Mouse (Mus musculus) embryo, embryonic 9.5 days (tissue): ENCODE measurements around the gene Lipa.

Experiments used
- DNase-seq: peaks from one replicate; pipeline ENCODE4 v3.0.0-alpha.2; 2017; ENCODE audit errors: extremely low spot score

The Lipa gene

DNA sequence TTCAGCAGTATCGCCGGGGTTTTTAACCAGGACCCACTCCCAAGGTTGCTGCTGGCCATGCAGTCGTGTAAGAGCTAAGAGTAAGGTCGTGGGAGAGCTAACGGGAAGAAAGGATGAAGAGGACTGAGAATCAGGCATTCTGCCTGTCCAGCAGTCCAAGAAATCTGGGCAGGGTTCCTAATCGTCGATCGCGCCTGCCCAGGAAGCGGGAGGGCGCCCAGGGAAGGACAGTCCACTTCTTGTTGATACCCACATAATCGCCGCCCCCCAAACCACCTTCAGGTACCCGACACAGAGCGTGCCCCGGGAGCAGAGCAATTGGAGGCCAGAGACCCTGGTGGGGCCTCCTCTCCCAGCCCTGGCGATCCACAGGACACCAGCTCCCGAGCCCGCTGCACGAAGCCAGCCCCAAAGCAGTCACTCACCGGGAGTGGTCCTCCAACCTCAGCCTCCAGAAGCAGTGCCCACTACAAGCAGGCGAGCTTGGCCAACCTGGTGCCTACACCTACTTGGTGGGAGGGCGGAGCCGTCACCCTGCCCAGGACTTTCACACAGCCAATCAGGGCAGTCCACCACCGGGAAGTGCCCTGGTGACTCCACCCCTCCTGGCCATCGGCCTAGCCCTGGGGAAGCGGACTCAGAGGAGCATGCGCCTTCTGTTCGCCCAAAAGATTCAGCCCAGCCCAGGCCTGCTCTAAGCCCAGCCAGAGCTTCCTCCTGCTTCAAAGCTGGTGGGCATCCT, at the start of gene Lipa:
Gene Lipa, minus strand, starts transcription at position 534 of the 742 bp plus-strand sequence.
- DNase-seq = peak; percentile 89

DNA sequence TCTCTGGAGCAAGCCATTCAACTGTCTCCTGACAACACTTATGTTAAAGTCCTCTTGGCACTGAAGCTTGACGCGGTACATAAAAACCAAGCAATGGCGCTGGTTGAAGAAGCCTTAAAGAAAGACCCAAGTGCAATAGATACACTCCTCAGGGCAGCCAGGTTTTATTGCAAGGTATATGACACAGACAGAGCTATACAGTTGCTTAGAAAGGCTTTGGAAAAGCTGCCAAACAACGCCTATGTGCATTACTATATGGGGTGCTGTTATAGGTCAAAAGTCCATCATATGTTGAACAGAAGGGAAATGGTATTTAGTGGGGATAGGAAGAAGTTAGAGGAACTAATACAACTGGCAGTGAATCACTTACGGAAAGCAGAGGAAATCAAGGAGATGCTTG, 46.4 kb upstream of the Lipa start:
- DNase-seq = no peak

DNA sequence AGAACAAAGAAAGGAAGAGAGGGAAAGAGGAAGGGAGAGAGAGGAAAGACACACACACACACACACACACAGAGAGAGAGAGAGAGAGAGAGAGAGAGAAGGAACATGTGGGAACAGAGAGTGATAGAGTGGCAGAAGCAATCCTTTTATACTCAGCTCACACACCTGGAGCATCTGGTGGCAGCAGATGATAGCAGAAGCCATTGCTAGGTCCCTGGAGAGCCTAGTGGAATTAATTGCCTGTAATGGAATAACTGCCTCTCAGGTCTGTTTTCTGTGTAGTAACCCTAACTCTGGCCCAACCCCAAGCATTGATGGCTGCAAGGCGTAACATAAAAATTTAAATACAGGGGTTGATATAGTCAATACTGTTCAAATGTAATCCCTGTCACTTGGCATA, 43.8 kb upstream of the Lipa start:
- DNase-seq = no peak

DNA sequence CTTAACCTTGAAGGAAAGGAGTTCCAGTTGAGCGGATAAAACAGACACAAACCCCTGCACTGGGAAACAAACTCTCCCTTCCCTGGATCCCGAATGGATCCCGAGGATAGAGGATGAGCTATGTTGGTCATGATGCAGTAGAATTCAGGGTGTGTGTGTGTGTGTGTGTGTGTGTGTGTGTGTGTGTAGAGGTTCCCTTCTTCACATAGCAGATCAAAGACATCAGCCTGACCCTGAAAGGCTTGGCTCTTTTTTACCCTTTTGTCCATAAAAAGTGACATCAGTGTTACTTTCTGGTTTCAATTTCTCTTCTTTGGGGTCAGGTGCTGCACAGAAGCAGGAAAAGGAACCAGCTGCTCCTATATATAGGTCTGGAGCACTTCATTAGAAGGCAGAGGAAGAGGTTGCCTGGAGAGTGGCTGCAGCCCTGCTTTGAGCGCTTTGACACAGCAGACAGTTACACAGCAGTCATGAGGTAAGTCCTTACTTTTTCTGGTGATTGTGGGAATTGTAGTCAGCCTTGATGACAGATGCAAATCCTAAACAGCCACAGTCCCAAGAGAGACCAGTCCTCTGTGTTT, 42.7 kb upstream of the Lipa start:
- no peak for DNase-seq

DNA sequence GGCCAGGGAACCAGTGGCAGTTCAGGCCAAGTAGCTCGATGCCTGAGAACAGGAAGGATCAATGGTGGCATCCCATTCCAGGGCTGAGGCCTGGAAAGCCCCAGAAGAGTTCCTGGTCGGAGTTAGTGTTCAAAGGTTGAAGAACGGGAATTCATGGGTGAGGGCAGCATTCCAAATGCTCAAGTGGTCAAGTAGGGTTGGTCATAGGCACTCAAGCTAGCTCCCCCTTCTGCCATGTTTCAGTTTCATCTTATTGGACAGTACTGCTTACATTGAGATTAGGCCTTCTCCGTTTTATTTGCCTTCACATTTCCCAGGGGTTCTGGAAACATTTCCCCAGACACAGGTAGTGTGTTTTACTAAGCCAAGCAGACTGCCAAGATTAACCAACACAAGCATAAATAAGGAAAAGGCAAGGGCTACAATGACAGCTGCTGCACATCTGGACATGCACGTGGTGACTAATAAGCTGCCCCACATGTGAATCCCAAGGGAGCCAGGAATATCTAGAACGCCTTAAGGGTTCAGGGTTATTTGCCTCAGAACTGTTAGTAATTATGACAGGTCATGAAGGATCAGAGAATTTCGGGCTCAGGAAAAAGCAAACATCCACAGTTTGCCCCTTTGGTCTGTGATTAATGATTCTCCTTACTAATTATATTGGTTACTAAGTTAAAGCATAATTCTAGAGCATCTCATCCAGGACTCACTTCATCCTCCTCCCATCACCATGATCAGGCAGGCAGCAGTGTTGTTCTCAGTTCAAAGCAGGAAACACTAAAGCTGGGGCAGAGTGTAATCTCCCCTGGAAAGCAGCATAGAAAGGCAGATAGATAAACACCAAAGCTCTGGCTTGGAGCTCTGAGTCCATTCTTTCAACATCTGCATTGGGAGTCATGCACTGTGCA, 42.0 kb upstream of the Lipa start:
- DNase-seq = no peak

DNA sequence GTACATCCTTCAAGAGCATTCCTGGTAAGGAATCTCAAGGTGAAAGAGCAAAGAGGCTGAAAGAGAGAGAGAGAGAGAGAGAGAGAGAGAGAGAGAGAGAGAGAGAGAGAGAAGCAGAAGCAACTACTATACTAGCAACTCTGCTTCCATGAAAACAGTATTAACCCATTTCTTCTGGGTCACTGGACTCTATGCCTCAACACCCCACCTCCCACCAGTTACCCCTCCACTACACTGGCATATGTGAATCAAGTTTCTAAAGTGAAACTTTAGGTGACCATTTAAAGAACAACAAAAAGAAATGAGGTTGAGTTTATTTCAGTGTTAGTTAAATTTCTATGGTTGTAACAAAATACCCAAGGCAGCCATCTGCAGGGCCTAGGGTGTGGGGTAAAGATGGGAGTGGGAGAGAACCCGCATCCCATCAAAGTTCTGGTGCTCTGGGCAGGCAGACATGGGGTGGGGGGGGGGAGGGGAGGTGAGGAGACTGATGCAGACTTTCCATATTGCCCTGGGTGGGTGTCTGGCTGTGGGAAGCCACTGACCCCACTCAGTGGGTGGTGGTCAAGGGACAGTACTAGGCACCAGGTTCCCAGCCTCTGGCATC, 39.0 kb upstream of the Lipa start:
- DNase-seq = no peak

DNA sequence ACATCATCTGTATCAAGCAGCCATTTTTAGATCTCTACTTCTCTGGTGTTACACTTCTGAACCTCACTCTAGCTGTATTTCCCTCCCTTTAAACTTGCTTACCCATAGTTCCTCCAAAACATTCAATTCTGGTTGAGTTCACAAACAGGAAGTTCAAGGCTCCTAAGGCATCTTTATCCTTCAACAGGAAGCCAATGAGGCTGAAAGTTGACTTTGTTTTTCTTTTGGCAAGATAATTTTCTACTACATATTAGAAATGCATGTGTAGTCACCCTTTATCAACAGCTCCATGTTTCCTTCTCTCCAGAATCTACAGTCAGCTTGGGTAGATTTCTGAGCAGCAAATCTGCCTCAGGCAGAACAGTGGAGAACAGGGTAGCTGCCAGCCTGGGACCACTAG, 35.3 kb upstream of the Lipa start:
- no peak for DNase-seq

DNA sequence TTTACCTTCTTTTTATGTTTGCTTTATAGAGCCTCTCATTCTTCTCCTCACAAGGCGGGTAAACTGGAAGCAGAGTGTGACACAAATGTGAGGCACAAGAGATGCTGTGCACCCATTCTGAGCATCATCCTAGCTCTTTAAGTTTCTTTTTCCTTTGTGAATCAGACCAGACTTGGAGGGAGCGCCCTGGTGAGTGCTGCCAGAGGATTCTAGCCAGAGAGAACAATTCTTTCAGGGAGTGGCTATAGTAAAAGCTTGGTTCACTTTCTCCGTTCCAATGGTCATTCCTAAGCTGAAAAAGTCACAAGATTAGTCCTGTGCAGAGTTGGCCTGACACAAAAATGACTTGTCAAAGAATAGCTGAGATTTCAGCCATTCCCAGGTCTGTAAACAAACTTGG, 29.3 kb upstream of the Lipa start:
- no peak for DNase-seq

DNA sequence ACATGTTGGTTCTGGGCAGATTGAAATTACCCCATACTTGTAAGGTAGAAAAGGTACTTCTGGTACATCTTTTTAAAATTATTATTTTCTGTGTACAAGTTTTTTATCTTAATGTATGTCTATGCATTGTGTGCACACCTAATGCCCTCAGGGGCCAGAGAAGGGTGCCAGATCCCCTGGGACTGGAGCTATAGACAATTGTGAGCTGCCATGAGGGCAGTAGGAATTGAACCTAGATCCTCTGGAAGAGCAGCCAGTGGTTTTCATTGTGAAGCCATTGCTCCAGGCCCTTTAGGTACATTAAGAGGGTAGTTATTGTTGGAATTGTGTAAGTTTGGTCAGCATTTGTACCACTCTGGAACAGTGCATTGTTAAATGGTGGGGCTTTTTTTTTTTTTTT, 26.8 kb upstream of the Lipa start:
- DNase-seq = no peak

DNA sequence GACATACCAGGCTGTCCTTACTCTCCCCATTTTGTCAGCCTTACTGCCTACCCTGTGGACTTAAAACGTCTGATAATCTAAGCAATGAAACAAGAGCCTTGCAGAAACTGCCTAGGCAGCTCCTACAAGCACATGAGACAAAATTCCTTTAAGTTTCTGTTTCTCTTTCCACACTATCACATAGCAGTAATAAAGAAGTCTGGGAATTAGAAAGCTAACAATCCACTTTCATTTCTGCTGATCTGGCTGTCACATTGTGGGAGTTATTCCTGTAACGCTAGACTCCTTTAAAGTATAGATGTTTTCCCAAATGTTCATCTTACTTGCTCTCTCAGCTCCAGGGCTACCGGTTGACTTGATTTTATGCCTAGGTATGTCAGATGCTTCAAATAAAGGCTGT, 26.2 kb upstream of the Lipa start:
- no peak for DNase-seq

DNA sequence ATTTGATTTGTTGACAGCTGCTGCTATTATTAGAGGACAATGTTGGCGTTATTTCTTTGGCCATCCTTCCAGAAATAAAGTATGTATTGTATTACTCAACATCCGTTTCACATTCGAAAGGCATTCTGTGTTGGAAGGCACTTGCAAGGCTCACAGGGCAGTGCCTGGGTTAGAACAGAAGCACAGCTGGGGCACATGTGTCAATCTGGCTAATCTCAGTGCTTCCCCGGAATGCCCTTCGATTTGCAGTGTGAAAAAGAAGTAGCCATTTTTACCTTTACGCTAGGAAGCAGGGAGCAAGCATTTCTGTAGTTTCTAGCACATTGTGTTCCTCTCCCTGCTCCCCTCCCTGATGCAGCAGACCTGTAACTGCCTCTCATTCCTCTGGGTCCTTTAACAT, 25.7 kb upstream of the Lipa start:
- no peak for DNase-seq

DNA sequence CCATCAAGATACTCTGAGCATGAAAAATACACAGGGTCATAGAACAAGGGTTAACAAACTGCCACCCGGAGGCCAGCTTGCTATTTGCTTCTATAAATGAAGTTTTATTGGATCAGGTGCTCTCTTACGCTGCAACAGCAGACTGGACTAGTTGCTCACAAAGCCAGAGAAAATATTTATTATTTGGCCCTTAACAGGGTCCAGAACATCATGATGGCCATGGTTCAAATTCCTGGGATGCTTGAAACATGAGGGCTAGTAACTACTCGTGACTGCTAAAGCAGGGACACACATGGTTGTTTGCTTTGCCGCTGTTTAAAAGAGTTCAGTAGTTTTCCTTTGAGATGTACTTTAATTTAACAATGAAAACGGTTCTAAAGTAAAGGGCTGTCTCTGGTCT, 24.7 kb upstream of the Lipa start:
- no peak for DNase-seq

DNA sequence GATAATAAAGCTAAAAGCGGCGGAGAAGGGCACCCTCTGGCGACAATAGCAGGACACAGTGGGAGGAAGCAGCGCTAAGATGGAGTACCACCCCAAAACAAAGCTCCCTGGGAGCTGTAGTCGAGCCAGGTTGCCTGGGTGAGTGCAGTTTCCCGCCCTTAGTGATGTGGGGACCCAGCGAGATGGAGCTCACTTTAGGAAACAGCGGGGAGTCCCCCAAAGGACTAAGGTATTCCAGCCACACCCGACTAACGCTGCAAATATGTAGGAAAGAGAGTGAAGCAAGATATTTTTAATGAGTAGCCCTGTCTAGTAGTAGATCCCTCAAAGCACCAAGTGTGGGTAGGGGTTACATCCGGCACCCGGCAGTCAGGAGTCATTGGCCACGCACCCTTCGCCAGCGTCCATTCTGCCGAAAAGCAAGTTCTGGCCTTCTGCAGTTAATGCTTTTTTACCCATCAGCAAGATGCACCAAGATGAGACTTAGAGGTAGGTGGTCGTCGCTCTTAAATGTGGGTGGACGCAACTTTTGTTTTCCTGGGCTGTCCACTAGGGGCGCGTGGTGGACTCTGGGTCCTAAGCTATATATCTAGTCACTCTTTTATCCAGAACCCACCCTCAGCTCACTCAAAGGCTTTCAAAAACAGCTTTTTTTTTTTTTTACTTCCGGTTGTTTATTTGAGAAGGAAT, 23.4 kb upstream of the Lipa start, which contains the start of gene Ifit2:
Gene Ifit2, plus strand, starts transcription at position 161 of the 690 bp plus-strand sequence.
- DNase-seq = peak; percentile 79

DNA sequence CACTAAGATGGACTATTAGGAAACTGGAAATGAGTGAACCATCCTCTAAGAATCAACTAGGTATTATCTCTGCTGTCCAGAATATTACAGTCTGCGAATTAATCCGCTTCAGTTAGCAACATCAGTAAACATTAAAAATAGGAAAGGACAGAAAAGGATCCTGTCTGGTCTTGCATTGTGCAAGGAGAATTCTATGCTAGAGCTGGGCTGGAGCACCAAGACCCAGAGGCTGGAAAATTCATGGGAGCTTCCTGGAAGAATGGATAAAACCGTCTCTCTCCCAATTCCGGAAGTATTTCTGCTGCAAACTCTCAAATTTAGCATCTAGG, 22.9 kb upstream of the Lipa start:
- DNase-seq = no peak

DNA sequence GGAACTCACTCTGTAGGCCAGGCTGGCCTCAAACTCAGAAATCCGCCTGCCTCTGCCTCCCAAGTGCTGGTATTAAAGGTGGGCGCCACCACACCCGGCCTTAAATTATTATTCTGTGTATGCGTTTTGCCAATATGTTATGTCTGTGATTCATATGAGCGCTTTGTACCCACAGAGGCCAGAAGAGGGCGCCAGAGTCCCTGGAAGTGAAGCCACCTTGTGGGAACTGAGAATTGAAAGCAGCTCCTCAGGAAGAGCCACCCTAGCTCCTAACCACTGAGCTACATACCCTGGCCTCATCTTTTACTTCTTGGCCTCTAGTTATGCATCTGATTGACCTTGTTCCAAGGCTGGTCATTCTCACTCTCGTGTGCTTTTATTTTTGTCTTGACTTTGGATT, 20.7 kb upstream of the Lipa start:
- DNase-seq = peak; percentile 59

DNA sequence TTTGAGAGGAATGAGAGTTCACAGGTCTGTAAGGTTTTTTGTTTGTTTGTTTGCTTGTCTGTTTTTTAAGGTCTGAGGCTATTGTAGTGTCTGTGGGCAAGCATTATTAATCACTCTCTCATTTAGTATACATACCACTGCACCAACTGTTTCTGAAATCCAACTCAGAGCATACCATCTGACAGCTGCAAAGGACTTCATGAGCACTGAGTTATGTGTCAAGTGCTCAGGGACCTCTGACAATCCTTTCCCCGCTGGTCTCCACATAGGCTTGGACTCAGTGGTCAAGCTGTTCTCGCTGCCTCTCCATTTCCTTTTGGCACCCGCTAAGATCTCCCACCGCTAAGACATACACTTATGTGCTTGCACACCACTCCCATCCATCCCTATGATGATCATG, 18.9 kb upstream of the Lipa start:
- DNase-seq = no peak

DNA sequence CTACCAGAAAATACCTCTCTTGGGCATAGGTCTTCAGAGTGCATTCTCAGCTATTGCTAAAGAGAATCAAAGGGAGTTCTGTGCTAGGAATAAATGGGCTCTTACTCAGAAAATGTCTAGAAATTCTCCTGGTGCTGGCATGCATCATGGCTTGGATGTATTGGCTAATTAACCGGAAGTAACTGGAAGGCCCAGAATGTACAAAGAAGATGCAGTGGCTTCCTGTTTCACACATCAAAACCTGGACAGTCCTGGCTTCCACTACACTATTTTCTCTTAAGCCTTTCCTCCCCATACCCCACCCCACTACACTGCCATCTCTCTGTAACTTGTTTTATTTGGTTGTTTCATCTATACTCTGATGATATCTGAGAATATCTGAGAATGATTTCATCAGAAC, 12.1 kb upstream of the Lipa start:
- DNase-seq = no peak

DNA sequence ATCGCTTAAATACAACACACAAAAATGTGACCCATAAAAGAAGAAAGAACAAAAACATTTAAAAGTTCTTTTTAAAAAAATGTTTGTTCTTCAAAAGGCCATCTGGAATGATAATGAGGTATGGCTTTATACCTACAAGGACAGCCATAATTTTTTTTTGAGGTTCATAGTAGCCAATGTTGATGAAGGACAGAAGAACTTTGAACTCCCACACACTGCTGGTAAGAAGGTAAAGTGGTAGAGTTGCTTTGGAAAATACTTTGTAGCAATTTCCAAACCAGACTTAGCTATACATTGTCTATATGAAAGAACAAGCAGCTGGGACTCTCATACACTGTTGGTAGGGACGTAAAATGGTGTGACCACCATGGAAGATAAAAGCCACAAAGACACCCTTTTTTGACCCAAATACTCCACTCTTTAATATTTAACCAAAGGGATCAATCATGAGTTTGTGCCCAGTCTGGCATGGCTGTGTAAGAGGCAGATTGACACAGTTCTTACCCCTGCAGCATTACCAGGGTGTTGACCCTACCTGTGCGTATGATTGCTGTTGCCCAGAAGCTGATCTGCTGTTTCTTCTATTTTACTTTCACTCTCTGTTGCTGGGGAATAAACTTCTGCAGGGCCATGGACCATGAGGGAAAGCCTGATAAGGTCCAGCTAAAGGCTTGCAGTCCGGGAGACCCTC, 4.9 kb upstream of the Lipa start:
- DNase-seq = no peak

DNA sequence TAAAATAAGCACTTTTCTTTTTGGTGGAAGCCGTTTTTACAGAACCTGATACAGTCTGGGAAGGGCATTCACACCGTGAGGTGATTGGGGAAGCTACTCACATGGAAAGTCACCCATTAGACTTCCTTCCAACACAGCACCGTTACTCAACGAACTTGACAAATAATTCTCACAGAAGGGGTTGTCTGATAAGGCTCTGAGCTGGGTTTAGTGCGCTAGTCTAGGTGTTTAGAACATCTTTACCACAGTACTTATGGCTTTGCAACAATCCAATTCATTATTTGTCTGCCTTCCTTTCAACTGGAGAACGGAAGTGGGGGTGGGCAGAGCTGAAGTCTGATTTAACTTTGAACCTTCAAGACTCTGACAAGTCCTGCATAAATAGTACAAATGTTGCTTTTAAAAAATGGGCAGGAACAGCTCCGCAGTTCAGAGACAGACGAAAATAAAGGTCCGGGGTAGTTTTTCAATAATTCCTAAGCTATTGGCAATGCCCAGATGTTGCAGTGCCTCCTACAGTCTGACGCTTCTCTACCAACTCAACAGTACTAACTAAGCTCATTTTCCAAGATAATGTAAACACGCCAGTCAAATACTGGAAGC, 852 bp downstream of the Lipa start:
- DNase-seq = no peak

DNA sequence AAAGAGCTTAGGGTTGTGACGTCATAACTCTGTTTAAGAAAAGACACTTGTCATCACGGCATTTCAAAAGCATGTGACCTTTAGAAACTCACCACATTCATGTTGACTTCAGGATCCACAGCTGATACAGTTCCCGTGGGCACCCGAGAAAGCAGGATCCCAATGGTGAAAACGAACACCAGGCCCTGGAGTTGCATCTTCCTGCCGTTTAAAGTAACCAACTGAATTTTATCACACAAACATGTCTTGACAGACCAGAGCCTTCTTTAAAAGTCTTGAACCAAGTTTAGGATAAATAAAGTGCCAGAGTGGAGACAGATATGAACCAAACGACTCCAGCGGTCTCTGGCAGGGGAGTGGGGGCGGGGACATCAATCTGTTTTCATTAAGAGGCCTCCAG, 2.6 kb downstream of the Lipa start:
- no peak for DNase-seq
